Mouse (Mus musculus) forebrain, embryonic 16.5 days (tissue): ENCODE results near the gene Epb41l1. TPM values are rescaled to one million over a fixed set of nuclear protein-coding genes. Genes with fewer than 3 reads are reported as not detected.

Experiments
- ATAC-seq: fragments of 200-750 bp; cut with Nextera tagmentation; 2 replicates; pipeline ENCODE4 v1.8.0; 2017; ENCODE audit warnings: mild to moderate bottlenecking, moderate library complexity
- H3K27ac ChIP-seq: fragments of 300-500 bp; sonication (generic); 2 replicates; pipeline ENCODE4 v1.5.1; 2014; ENCODE audit warnings: low read length, control low read depth
- H3K27me3 ChIP-seq: fragments of 300-500 bp; sonication (generic); replicated peaks from 2 replicates; pipeline ENCODE4 v1.6.1; 2014; ENCODE audit warnings: low read length; ENCODE audit not compliant: control insufficient read depth, insufficient read depth
- H3K36me3 ChIP-seq: fragments of 300-500 bp; sonication (generic); 2 replicates; pipeline ENCODE4 v1.6.1; 2014; ENCODE audit not compliant: control insufficient read depth, insufficient read depth
- H3K4me1 ChIP-seq: fragments of 300-500 bp; sonication (generic); replicated peaks from 2 replicates; pipeline ENCODE4 v1.6.1; 2014; ENCODE audit warnings: low read length; ENCODE audit not compliant: control insufficient read depth, insufficient read depth
- H3K4me2 ChIP-seq: fragments of 300-500 bp; sonication (generic); 2 replicates; pipeline ENCODE4 v1.6.1; 2014; ENCODE audit warnings: mild to moderate bottlenecking, low read length, control low read depth
- H3K4me3 ChIP-seq: fragments of 300-500 bp; sonication (generic); replicated peaks from 2 replicates; pipeline ENCODE4 v1.5.1; 2014; ENCODE audit warnings: mild to moderate bottlenecking, low read length, control low read depth
- H3K9ac ChIP-seq: fragments of 300-500 bp; sonication (generic); replicated peaks from 2 replicates; pipeline ENCODE4 v1.6.1; 2014; ENCODE audit warnings: low read depth, low read length, control low read depth
- H3K9me3 ChIP-seq: fragments of 300-500 bp; sonication (generic); 2 replicates; pipeline ENCODE4 v1.6.1; 2016; ENCODE audit warnings: low read length; ENCODE audit not compliant: control insufficient read depth
- WGBS: fragments of 180-500 bp; shearing (Covaris S2); extraction: QIAGEN DNeasy Blood & Tissue Kit; methylation state at CpG from one replicate; pipeline ENCODE4 v1.1.7; 2014; 5-methylcytosine and 5-hydroxymethylcytosine counted together
- polyA plus RNA-seq: library from polyadenylated mRNA; unstranded; fragments of >200 nt; fragmentation: Nextera tagmentation; extraction: Ambion mirVana; gene quantifications from 2 replicates; pipeline ENCODE4 v1.2.1, GENCODE M21; 2015

Epb41l1 gene
- polyA plus RNA-seq, 1 experiment from 2014 or later: 15.5 TPM

- 94% methylated on average over 12 of the region's 12 CpGs for WGBS
- no peak overlapping the region for H3K27ac ChIP-seq
- no peak overlapping the region for H3K9ac ChIP-seq
- no peak overlapping the region for H3K4me3 ChIP-seq
- H3K9me3 ChIP-seq: no peaks in the 10 kb centered on the region
- H3K4me1 ChIP-seq: peaks cover 13% of the 10 kb centered on the region
- no peak overlapping the region for H3K4me2 ChIP-seq
- H3K27me3 ChIP-seq: no peaks in the 10 kb centered on the region
- H3K36me3 ChIP-seq: no peaks in the 10 kb centered on the region
- ATAC-seq: no peak
Measured at GRCm38 (mm10) chr2:156486086-156486751, 65.5 kb downstream of the Epb41l1 start.

GRCm38 (mm10) chr2:156487589-156488160 lies 67.0 kb downstream of the Epb41l1 start:
- Histone ChIP-seq H3K27me3 (no peaks in the 10 kb centered on the region), H3K36me3 (no peaks in the 10 kb centered on the region), H3K9ac (no peak overlapping the region), H3K9me3 (no peaks in the 10 kb centered on the region), H3K4me1 (peaks cover 13% of the 10 kb centered on the region), H3K27ac (no peak overlapping the region), H3K4me3 (no peak overlapping the region), H3K4me2 (no peak overlapping the region)
- ATAC-seq: no peak
- 67% methylated on average over 10 of the region's 10 CpGs for WGBS

GRCm38 (mm10) chr2:156488166-156488814 lies 67.6 kb downstream of the Epb41l1 start:
- H3K4me3 ChIP-seq: no peak overlapping the region
- H3K4me2 ChIP-seq: no peak overlapping the region
- H3K27ac ChIP-seq: no peak overlapping the region
- peaks cover 18% of the 10 kb centered on the region for H3K4me1 ChIP-seq
- 76% methylated on average over 8 of the region's 8 CpGs for WGBS
- H3K27me3 ChIP-seq: no peaks in the 10 kb centered on the region
- no peaks in the 10 kb centered on the region for H3K36me3 ChIP-seq
- H3K9ac ChIP-seq: no peak overlapping the region
- no peak for ATAC-seq
- H3K9me3 ChIP-seq: no peaks in the 10 kb centered on the region

- Histone ChIP-seq H3K9ac (0 out of 2 replicates have a peak overlapping the region, but pooled peaks have one; percentile 32), H3K36me3 (peaks cover 8% of the 10 kb centered on the region), H3K4me3 (no peak overlapping the region), H3K9me3 (no peaks in the 10 kb centered on the region), H3K27me3 (no peaks in the 10 kb centered on the region), H3K27ac (peak overlapping the region; percentile 47), H3K4me1 (peaks cover 20% of the 10 kb centered on the region), H3K4me2 (no peak overlapping the region)
- ATAC-seq: 0 out of 2 replicates have a peak, but pooled peaks have one; percentile 39
- 64% methylated on average over 11 of the region's 11 CpGs for WGBS
Measured at GRCm38 (mm10) chr2:156490176-156490575, 69.5 kb downstream of the Epb41l1 start.

GRCm38 (mm10) chr2:156491796-156492195 lies 71.1 kb downstream of the Epb41l1 start:
- H3K9ac ChIP-seq: no peak overlapping the region
- H3K4me3 ChIP-seq: no peak overlapping the region
- H3K9me3 ChIP-seq: no peaks in the 10 kb centered on the region
- peaks cover 20% of the 10 kb centered on the region for H3K4me1 ChIP-seq
- H3K27me3 ChIP-seq: no peaks in the 10 kb centered on the region
- no peak overlapping the region for H3K4me2 ChIP-seq
- no peak for ATAC-seq
- peaks cover 8% of the 10 kb centered on the region for H3K36me3 ChIP-seq
- H3K27ac ChIP-seq: no peak overlapping the region
- WGBS: 72% methylated on average over 5 of the region's 5 CpGs

GRCm38 (mm10) chr2:156493766-156494165 lies 73.1 kb downstream of the Epb41l1 start:
- H3K4me2 ChIP-seq: no peak overlapping the region
- H3K27ac ChIP-seq: no peak overlapping the region
- peaks cover 8% of the 10 kb centered on the region for H3K36me3 ChIP-seq
- peaks cover 20% of the 10 kb centered on the region for H3K4me1 ChIP-seq
- WGBS: 34% methylated on average over 9 of the region's 9 CpGs
- no peaks in the 10 kb centered on the region for H3K27me3 ChIP-seq
- no peak for ATAC-seq
- H3K4me3 ChIP-seq: no peak overlapping the region
- H3K9ac ChIP-seq: no peak overlapping the region
- H3K9me3 ChIP-seq: no peaks in the 10 kb centered on the region

GRCm38 (mm10) chr2:156494465-156494864 lies 73.8 kb downstream of the Epb41l1 start:
- no peak overlapping the region for H3K9ac ChIP-seq
- no peak overlapping the region for H3K4me2 ChIP-seq
- no peaks in the 10 kb centered on the region for H3K27me3 ChIP-seq
- no peak overlapping the region for H3K27ac ChIP-seq
- peaks cover 8% of the 10 kb centered on the region for H3K36me3 ChIP-seq
- WGBS: 88% methylated on average over 9 of the region's 9 CpGs
- H3K4me3 ChIP-seq: no peak overlapping the region
- H3K9me3 ChIP-seq: no peaks in the 10 kb centered on the region
- H3K4me1 ChIP-seq: peaks cover 20% of the 10 kb centered on the region
- ATAC-seq: no peak

- H3K4me1 ChIP-seq: peaks cover 19% of the 10 kb centered on the region
- no peak for ATAC-seq
- no peak overlapping the region for H3K4me2 ChIP-seq
- no peak overlapping the region for H3K27ac ChIP-seq
- H3K9ac ChIP-seq: no peak overlapping the region
- 95% methylated on average over 12 of the region's 12 CpGs for WGBS
- no peak overlapping the region for H3K4me3 ChIP-seq
- no peaks in the 10 kb centered on the region for H3K9me3 ChIP-seq
- H3K27me3 ChIP-seq: no peaks in the 10 kb centered on the region
- H3K36me3 ChIP-seq: peaks cover 11% of the 10 kb centered on the region
Measured at GRCm38 (mm10) chr2:156494875-156495274, 74.2 kb downstream of the Epb41l1 start.

- no peak for ATAC-seq
- H3K27ac ChIP-seq: no peak overlapping the region
- H3K9ac ChIP-seq: no peak overlapping the region
- H3K27me3 ChIP-seq: no peaks in the 10 kb centered on the region
- 35% methylated on average over 5 of the region's 5 CpGs for WGBS
- H3K9me3 ChIP-seq: no peaks in the 10 kb centered on the region
- no peak overlapping the region for H3K4me3 ChIP-seq
- H3K36me3 ChIP-seq: peaks cover 15% of the 10 kb centered on the region
- H3K4me1 ChIP-seq: peaks cover 7% of the 10 kb centered on the region; the same call in 1 of the 2 replicates
- no peak overlapping the region for H3K4me2 ChIP-seq
Measured at GRCm38 (mm10) chr2:156496816-156497566, 76.3 kb downstream of the Epb41l1 start.
